Mouse (Mus musculus) gastrocnemius, adult 2 months (tissue): Measurements from ENCODE around the gene Piwil4. TPM values are rescaled to one million over a fixed set of nuclear protein-coding genes. Genes with fewer than 3 reads are reported as not detected.
"Not testable (repeated sequence)": the region's sequence is repeated elsewhere in the genome, so short reads cannot be mapped to it uniquely, and the experiment has no call there.

ENCODE experiments used
- DNase-seq: peaks from one replicate; pipeline ENCODE4 v3.0.0; 2022
- H3K27ac ChIP-seq: fragments of 200-600 bp; 2 replicates; pipeline ENCODE4 v1.8.1; 2022; ENCODE audit warnings: mild to moderate bottlenecking
- H3K4me3 ChIP-seq: fragments of 200-600 bp; 2 replicates; pipeline ENCODE4 v1.8.1; 2022; ENCODE audit warnings: mild to moderate bottlenecking, moderate library complexity
- CTCF ChIP-seq: fragments of 200-600 bp; IDR thresholded peaks from 2 replicates; pipeline ENCODE4 v1.8.1; 2022; ENCODE audit warnings: antibody characterized with exemption, mild to moderate bottlenecking, moderate library complexity
- intact Hi-C: fragments of 180-260 bp; cut with DNase I; formaldehyde crosslinking; loops from one replicate; pipeline ENCODE4 v1.15.1; 2025
- total RNA-seq, 2 experiments: library from RNA; stranded (reverse); gene quantifications; 2 replicates each; pipeline ENCODE4 v1.2.3; 2021

Piwil4 gene
- total RNA-seq, 2 experiments from 2014 or later, result 0.11 TPM; not detected in 1

DNA sequence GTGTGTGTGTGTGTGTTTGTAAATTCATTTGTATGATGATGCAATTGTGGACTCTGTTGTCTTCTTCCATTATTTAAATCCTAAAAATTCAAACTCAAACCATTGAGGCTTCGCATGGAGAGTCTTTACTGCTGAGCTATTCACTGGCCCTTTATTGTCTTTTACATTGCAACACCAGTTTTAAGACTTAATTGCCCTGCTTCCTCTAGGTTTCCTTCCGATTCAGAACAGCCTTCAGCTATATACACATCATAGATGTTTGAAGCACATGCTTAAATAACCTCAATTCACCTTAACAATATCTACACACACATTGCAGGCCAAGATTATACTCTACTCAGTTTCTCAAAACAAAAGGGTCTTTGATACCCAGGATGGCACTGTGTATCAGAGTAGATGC is 20.1 kb downstream of the Piwil4 start:
- no peak for TF ChIP-seq CTCF
- Histone ChIP-seq H3K4me3 (no peak overlapping the region), H3K27ac (no peak overlapping the region)
- intact Hi-C loops, result no loop called here
- no peak for DNase-seq

DNA sequence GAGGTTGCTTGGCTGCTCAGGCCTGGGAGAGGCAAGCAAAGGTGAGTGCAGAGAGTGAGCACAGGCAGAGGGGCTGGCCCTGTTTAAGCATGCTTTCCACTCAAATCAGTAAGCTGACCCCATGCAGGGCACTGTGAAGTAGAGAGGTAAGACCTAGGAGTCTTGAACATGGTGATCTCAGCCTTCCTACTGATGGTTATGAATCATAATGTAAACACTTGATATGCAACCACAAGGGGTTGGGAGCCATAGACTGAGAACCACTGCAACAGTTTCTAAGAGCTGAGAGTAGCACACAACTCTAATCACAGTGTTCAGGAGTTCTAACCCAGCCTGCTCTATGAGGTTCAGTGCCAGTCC is 22.2 kb downstream of the Piwil4 start:
- TF ChIP-seq CTCF, result no peak
- peak overlapping the region; percentile 69 for H3K27ac ChIP-seq

DNA sequence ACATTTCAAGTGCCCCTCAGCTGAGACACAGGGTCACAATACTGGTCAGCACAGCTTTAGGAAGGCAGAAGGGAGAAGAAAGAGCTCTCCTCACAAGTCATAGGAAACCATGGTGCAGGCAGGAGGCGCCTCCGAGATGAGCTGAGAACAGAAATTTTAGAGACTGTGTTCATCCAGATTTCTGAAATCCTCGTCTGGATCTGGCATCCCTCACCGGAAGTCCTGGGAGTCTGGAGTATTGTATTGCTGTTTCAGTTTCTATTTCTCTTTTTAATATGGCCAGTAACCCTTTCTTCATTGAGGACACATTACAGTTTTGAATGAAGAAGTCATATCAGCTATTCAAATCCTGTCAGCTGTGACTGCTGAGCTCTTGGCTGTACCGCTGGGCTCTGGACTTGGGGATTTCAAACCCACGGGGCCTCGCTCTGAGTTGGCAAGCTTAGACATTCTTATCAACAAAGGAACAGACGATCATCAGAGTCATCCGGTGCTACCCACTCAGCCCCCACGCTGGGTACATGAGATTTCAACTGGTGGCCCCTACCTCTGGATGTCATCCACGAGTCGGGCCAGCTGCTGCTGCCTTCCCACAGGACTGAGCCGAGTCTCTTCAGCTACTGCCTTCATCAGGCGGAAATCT is 22.7 kb downstream of the Piwil4 start:
- H3K4me3 ChIP-seq, result peak overlapping the region; percentile 62
- DNase-seq, result peak; percentile 53

More for the DNA sequence above, 22.2 kb downstream of the Piwil4 start:
- peak overlapping the region; percentile 62 for H3K4me3 ChIP-seq
- no peak for DNase-seq
- intact Hi-C loops, result no loop called here

DNA sequence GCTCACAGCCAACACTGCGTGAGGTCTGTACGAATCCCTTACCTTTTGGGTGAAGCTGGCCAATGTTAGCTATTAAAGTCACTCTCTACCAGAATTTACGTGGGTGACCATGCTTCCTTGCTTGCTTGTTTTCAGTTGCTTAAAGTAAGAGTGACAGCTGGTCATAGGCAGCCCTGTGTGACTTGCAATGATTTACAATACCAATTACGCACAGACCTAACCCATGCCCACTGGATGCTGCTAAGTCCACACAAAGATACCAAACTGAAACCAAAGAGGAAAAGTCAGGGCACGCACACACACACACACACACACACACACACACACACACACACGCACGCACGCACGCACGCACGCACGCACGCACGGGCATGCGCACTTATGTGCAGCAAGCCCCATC is 25.3 kb downstream of the Piwil4 start:
- no peak for DNase-seq
- intact Hi-C loops, result no loop called here

More for the DNA sequence above, 22.7 kb downstream of the Piwil4 start:
- intact Hi-C loops, result no loop called here
- peak overlapping the region; percentile 69 for H3K27ac ChIP-seq
- no peak for TF ChIP-seq CTCF

DNA sequence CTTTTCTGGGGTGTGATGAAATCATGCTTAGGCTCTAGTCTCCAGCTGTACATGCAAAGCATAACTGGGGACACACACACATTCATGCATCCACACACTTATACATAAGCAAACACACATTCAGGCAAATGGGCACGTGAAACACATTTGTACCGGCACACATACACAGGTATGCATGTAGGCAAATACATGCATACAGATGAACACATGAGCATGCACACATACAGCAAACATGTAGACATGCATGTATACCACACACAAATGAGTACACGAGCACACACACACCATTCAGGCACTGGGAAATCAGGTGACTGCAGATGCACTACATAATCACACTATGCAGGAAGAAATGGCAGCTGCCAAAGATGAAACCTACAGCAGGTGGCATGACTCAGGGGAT is 29.6 kb downstream of the Piwil4 start:
- intact Hi-C loops, result no loop called here
- Histone ChIP-seq H3K4me3 (no peak overlapping the region), H3K27ac (no peak overlapping the region)
- TF ChIP-seq CTCF, result no peak
- DNase-seq, result no peak

More for the DNA sequence above, 25.3 kb downstream of the Piwil4 start:
- no peak for TF ChIP-seq CTCF
- H3K4me3 ChIP-seq, result no peak overlapping the region
- H3K27ac ChIP-seq, result no peak overlapping the region

DNA sequence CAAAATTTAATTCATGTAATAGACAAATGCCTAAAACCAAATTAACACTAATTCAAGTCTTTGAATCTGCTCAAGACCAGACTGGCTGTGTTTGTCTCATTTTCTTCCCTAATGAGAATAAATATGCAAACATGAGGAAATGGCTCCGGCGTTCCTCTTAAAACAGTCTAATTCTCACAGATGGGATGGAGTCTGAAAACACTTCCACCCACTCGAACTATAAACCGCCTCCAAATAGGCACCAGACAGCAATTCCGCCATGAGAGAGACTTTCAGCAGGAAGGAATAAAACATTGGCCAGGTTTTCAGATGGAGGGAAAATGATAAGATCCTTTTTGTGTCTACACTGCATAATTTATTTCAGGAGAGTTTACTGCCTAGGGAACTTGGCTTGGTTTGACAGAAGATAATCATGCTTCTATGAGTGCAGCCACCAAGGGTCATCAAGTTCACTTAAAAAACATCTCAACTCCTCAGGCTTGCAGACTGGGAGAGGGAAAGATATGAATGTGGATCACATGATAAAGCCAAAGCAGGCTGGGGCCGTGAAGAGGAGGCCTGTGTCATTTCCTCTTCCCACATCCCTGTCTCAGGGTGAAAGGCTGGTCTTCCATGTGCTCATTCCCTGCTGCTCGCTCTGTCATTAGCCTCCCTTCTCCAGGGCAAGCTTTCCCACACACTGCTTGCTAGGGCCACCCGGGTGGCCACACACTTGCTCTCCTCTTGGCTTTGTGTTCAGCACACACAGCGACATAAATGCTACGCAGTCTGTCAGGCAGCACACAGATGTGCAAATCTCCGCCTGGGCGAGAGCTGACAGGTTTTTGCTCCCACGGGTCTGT is 35.0 kb downstream of the Piwil4 start:
- Histone ChIP-seq H3K4me3 (no peak overlapping the region), H3K27ac (no peak overlapping the region)
- DNase-seq, result no peak
- TF ChIP-seq CTCF, result no peak
- intact Hi-C loops, result no loop called here

DNA sequence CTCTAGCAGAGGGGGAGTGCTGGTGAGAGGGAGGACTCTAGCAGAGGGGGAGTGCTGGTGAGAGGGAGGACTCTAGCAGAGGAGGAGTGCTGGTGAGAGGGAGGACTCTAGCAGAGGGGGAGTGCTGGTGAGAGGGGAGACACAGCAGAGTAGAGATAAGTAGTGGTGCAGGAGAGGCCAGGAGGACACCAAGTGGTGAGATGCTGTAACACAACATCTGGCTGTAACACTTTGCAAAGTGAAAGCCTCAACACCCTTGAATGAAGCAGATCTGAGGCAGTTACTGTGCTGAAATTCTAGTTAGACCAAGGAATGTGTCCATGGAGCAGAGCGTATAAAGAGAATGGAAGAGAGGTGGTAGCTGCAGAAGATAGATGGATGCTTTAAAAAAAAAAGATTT is 39.7 kb downstream of the Piwil4 start:
- H3K4me3 ChIP-seq, DNase-seq, intact Hi-C loops, H3K27ac ChIP-seq: not testable (repeated sequence)

DNA sequence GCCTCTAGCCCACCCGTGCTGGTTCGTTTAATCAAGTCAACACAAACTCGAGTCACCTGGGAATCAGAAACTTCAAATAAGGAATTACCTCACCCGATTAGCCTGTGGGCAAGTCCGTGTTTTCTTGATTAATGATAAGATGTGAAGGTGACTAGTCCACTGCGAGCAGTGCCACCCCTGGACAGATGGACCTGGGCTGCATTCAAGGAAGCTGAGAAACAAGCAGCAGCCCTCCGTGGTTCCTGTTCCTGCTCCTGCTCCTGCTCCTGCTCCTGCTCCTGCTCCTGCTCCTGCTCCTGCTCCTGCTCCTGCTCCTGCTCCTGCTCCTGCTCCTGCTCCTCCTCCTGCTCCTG is 41.3 kb downstream of the Piwil4 start:
- no peak for DNase-seq
- Histone ChIP-seq H3K4me3 (no peak overlapping the region), H3K27ac (no peak overlapping the region)
- TF ChIP-seq CTCF, result no peak
- intact Hi-C loops, result loop anchor here (1.0 kb wide), 2 partner anchors 176 to 187 kb away; no protein-coding TSS in a partner anchor

DNA sequence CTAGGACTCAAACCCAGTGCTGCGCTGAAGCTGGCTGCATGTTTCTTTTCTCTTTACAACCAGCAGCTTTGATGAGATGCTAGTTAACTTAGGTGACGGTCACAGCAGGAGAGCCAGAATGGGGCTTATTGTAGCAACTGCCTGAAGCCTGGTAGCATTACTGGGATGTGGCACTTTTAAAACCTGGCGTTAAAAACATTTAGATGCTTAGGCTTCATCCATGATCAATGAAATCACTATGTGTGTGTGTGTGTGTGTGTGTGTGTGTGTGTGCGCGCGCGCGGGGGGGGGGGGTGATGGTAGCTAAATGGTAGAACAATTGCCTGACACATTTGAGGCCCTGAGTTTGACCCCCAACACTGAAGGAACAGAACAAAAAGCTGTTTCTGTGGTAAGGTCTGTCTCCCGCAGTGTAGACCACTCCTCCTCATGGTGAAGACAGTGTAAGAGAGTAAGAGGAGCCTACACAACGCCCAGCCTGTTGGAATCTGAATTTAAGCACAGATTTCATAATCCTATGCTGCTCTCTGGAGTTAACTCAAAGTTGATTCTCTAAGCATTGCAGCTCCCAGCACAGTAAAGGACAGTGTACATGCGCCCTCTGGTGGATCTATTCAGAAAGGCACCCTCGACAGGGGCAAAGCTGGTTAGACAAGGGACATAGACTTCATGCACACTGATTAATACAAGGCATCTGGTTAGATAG is 41.8 kb downstream of the Piwil4 start:
- no peak overlapping the region for H3K4me3 ChIP-seq
- no peak overlapping the region for H3K27ac ChIP-seq
- intact Hi-C loops, result loop anchor here (1.0 kb wide), 2 partner anchors 175 to 186 kb away; no protein-coding TSS in a partner anchor
- peak; percentile 89 for DNase-seq
- TF ChIP-seq CTCF, result peak; percentile 100; the same call in 1 of the 2 replicates

DNA sequence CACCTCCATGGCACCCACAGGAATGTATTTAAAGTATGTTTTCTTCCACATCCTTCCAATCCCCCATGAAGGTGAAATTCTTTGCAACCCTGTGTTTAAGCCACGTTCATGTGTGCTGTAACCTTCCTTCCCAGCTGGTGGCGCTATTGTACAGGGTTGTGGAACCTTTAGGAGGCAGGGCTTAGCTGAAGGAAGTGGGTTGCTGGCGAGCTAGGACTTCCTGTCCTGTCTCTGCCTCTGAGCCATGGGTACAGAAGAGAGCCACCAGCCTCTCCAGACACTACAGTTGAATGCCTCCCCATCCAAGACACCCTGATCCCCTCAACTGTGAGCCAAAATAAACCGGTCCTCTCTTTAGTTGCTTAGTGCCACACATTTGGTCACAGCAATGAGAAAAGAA is 42.6 kb downstream of the Piwil4 start:
- Histone ChIP-seq H3K4me3 (no peak overlapping the region), H3K27ac (no peak overlapping the region)
- DNase-seq, result no peak
- TF ChIP-seq CTCF, result peak; percentile 38
- intact Hi-C loops, result no loop called here

DNA sequence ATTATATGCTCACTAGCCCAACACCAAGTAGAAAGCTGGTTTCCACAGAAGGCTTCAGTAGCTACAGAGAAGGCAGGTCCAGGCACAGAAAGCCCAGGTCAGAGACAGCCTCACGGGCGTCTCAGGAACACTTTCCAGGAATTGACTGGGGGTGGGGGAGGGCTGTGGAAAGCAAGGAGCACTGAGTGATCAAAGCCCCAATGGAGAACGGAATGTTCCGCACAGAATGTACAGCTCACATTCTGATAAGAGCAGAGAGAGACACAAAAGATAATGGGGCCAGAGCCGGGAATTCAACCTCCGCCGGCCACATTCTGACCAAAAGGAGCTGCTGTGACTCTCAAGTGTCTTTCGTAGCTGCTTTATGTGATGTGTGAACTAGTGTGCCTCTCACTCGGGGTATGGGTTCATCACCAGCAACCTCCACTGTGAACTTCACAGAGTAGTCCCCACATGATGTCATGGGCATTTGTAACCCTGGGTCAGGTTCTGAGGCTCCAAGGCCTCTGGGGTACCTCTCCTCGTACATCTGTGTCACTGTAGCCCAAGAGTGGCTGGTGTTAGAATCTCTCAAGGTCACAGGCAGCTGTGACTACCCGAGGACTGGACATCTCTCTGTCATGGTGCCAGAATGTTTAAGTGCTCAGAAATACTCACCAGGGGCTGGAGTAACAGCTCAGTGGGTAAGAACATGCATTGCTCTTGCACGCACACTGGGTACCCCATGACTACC is 51.0 kb downstream of the Piwil4 start:
- intact Hi-C loops, result no loop called here
- H3K27ac ChIP-seq, result no peak overlapping the region
- no peak for DNase-seq
- no peak for TF ChIP-seq CTCF
- no peak overlapping the region for H3K4me3 ChIP-seq

DNA sequence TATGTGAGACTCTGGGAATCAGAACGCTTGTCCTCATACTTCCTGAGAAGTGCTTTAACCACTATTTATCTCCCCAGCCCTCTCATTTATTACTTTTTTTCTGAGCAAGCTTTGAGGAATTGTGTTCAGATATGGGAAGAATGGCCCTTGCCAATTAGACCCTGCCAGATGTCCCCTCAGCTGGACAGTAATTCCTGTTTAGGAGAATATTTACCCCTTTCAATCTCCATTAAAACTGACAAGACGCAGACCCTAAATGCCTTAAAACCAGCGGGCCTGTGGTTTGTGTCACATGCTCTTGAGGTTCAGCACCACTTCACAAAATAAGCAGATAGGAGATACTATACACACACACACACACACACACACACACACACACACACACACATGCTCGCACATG is 56.2 kb downstream of the Piwil4 start:
- TF ChIP-seq CTCF, result no peak
- no peak overlapping the region for H3K27ac ChIP-seq
- intact Hi-C loops, result no loop called here

More for the DNA sequence above, 56.2 kb downstream of the Piwil4 start:
- no peak overlapping the region for H3K4me3 ChIP-seq
- no peak for DNase-seq
